Comparison of ENCODE assay signal across 8 mouse cellular contexts in genomic region chr11:96270996-96271540, GRCm38 (mm10). TPM values are rescaled to one million over a fixed set of nuclear protein-coding genes. Genes with fewer than 3 reads are reported as not detected.
DNase-seq lines count a peak whose midpoint lies in the region; ATAC-seq lines count a peak whose summit lies in the region.

Gene Hoxb9 (plus strand): TSS chr11:96271457.

- H3K27ac ChIP-seq in hindbrain, embryonic 14.5 days, result no peak within 1 kb of the TSS
- no peak within 1 kb of the TSS for H3K27ac ChIP-seq in liver, embryonic 12.5 days

- no peaks in the 10 kb centered on the region for H3K9me3 ChIP-seq in hindbrain, embryonic 14.5 days (ENCODE audit: control insufficient read depth, low read length)
- no peaks in the 10 kb centered on the region for H3K9me3 ChIP-seq in liver, embryonic 12.5 days (replicated peaks)

- no peak for ATAC-seq in hindbrain, embryonic 14.5 days (ENCODE audit: low FRiP score)
- ATAC-seq in liver, embryonic 12.5 days, result no peak

- no peaks in the 10 kb centered on the region for H3K4me1 ChIP-seq in hindbrain, embryonic 14.5 days (replicated peaks; ENCODE audit: control insufficient read depth, insufficient read depth, low read length)
- H3K4me1 ChIP-seq in liver, embryonic 12.5 days, result peaks cover 13% of the 10 kb centered on the region; the same call in 1 of the 2 replicates

- peaks cover 100% of the 10 kb centered on the region for H3K27me3 ChIP-seq in hindbrain, embryonic 14.5 days (ENCODE audit: control insufficient read depth, insufficient read depth, low read length)
- H3K27me3 ChIP-seq in liver, embryonic 12.5 days (replicated peaks), result peaks cover 98% of the 10 kb centered on the region

- peak within 1 kb of the TSS; percentile 23 for H3K4me3 ChIP-seq in hindbrain, embryonic 14.5 days (replicated peaks; ENCODE audit: low read length)
- H3K4me3 ChIP-seq in liver, embryonic 12.5 days, result peak within 1 kb of the TSS; percentile 23

- H3K9ac ChIP-seq in hindbrain, embryonic 14.5 days, result no peak within 1 kb of the TSS
- no peak within 1 kb of the TSS for H3K9ac ChIP-seq in liver, embryonic 12.5 days

- WGBS in hindbrain, embryonic 14.5 days, result under 1% methylated on average over 40 of the region's 40 CpGs
- WGBS in liver, embryonic 12.5 days (ENCODE audit: insufficient replicate concordance), result 2% methylated on average over 40 of the region's 40 CpGs

- H3K4me2 ChIP-seq in hindbrain, embryonic 14.5 days (replicated peaks), result peak within 1 kb of the TSS; percentile 8
- peak within 1 kb of the TSS; percentile 40 for H3K4me2 ChIP-seq in liver, embryonic 12.5 days

- DNase-seq in embryo, embryonic 11 days, result peak; percentile 81
- no peak for DNase-seq in embryo, embryonic 10.5 days (ENCODE audit: low spot score)
- DNase-seq in NIH3T3 (ENCODE audit: low read depth), result peak; percentile 11
- no peak for DNase-seq in hindbrain, embryonic 14.5 days (ENCODE audit: low spot score)
- DNase-seq in urinary bladder, adult 2 months (ENCODE audit: low spot score), result no peak
- DNase-seq in right cerebral cortex, postnatal 10 days (ENCODE audit: low spot score in 2 of 2), result no peak
- no peak for DNase-seq in left cerebral cortex, adult 9 months (ENCODE audit: low spot score in 2 of 2)

- no peaks in the 10 kb centered on the region for H3K36me3 ChIP-seq in hindbrain, embryonic 14.5 days (replicated peaks; ENCODE audit: control insufficient read depth, insufficient read depth)
- no peaks in the 10 kb centered on the region for H3K36me3 ChIP-seq in liver, embryonic 12.5 days

RNA-seq across cellular contexts. Expression of gene Hoxb9, which starts in this region (rescaled TPM):
- 10.7 and 22.4 TPM in 2 replicates for polyA plus RNA-seq in hindbrain, embryonic 14.5 days (2014; fragmentation: Nextera tagmentation; extraction: Ambion mirVana)
- polyA plus RNA-seq in liver, embryonic 12.5 days (2016; fragmentation: Nextera tagmentation; extraction: Ambion mirVana), result not detected in 2 replicates
- polyA plus RNA-seq in urinary bladder, adult 2 months (2012; rRNA removed), result 2.7 and 3.2 TPM in 2 replicates

Comparison
In these comparisons a context has a peak if more than half of its experiments do, and no peak if none do; other contexts are left out.
1. DNase-seq: peak in embryo, embryonic 11 days (single experiment) and NIH3T3 (single experiment); none in embryo, embryonic 10.5 days (single experiment), hindbrain, embryonic 14.5 days (single experiment), urinary bladder, adult 2 months (single experiment), right cerebral cortex, postnatal 10 days (0 of 2) and left cerebral cortex, adult 9 months (0 of 2).